Mouse (Mus musculus) cerebellum, postnatal 36 days (tissue): ENCODE results near the gene Skint11.
"Not testable (repeated sequence)": the region's sequence is repeated elsewhere in the genome, so short reads cannot be mapped to it uniquely, and the experiment has no call there.

Experiments used
- DNase-seq, 2 experiments: peaks; one replicate each; pipeline ENCODE4 v3.0.0; 2021 to 2022; ENCODE audit warnings: mixed read lengths in 2 of 2

The Skint11 gene

GRCm38 (mm10) chr4:114163084-114163483 lies at the start of gene Skint11:
Skint11 (plus strand) TSS chr4:114163384.
- no peak for DNase-seq

- no peak for DNase-seq
Observed at GRCm38 (mm10) chr4:114161149-114161548, 2.0 kb upstream of the Skint11 start.

- not testable (repeated sequence) for DNase-seq
Observed at GRCm38 (mm10) chr4:114172898-114173297, 9.7 kb downstream of the Skint11 start.

- DNase-seq = not testable (repeated sequence)
Observed at GRCm38 (mm10) chr4:114256906-114257305, 93.7 kb downstream of the Skint11 start.
